Mouse (Mus musculus): Measurements from ENCODE around the gene Spata32. TPM values are rescaled to one million over a fixed set of nuclear protein-coding genes. Genes with fewer than 3 reads are reported as not detected.

The Spata32 gene
- polyA plus RNA-seq, 1 experiment from 2014 or later = 0.25 TPM

DNA sequence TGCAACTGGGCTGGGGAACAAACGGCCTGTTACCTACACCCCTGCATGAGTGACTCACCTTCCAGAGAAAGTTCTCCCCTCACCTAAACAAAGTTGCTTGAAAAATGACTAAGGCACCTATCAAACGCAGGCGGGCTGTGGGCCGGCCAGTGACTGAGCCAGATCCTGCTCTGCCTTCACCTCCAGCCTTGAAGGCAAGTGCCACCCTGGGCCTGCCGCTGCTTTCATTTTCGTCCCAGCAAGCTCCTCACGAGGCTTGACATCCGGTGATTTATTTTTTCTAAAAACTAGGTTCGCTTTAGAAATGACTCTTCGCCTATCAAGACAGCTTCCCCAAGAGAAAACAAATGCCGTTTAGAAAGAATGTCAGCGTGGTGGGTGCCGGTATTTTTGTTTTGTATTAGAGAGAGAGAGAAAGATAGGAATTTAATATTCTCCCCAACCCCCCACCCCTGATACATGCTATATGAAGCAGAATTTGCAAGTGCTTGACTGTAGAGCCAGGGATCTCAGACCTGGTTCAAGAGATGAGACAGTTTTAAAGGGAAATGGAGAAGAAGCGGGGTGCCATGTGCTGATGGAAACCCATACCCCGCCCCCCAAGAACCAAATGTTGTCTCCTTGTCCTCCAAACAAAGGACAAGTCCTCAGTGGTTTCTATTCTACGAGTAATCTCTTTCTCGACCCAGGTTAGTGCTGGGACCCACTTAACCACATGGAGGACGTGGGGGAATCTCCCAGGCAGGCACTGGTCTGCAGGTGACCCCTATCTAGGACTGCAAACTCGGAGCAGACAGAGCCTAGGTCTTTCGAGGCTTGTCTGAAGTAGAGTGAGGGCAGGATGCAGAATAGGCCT lies 44.4 kb upstream of the Spata32 start:
- peak overlapping the region; percentile 23; the same call in 1 of the 2 replicates for H3K9ac ChIP-seq (replicated peaks; ENCODE audit: low read length)
- H3K27ac ChIP-seq (replicated peaks; ENCODE audit: low read depth, low read length) = peak overlapping the region; percentile 45; the same call in 1 of the 2 replicates
- 0 out of 2 replicates have a peak overlapping the region, but pooled peaks have one; percentile 78 for H3K4me2 ChIP-seq (ENCODE audit: low read length)

GRCm38 (mm10) chr11:103261671-103262411 lies 43.6 kb upstream of the Spata32 start:
- H3K9ac ChIP-seq (replicated peaks; ENCODE audit: low read length) = no peak overlapping the region; the same call in 1 of the 2 replicates
- DNase-seq (no peak), ATAC-seq (ENCODE audit: low FRiP score, low TSS enrichment) (no peak)
- H3K9me3 ChIP-seq (ENCODE audit: control insufficient read depth, low read length) = no peaks in the 10 kb centered on the region
- no peaks in the 10 kb centered on the region for H3K36me3 ChIP-seq (ENCODE audit: control insufficient read depth, insufficient read depth, low read length)
- H3K4me2 ChIP-seq (ENCODE audit: low read length) = no peak overlapping the region
- peaks cover 33% of the 10 kb centered on the region for H3K4me1 ChIP-seq (ENCODE audit: control insufficient read depth, insufficient read depth, low read length)
- no peak overlapping the region for H3K4me3 ChIP-seq (replicated peaks; ENCODE audit: low read depth, low read length)
- no peaks in the 10 kb centered on the region for H3K27me3 ChIP-seq (ENCODE audit: control insufficient read depth, insufficient read depth, low read length)
- whole genome bisulfite sequencing = 89% methylated on average over 7 of the region's 7 CpGs
- H3K27ac ChIP-seq (replicated peaks; ENCODE audit: low read depth, low read length) = no peak overlapping the region

More for the DNA sequence above, 44.4 kb upstream of the Spata32 start:
- H3K36me3 ChIP-seq (ENCODE audit: control insufficient read depth, insufficient read depth, low read length) = no peaks in the 10 kb centered on the region
- ATAC-seq (ENCODE audit: low FRiP score, low TSS enrichment) (no peak), DNase-seq (no peak)
- peaks cover 33% of the 10 kb centered on the region for H3K4me1 ChIP-seq (ENCODE audit: control insufficient read depth, insufficient read depth, low read length)
- H3K9me3 ChIP-seq (ENCODE audit: control insufficient read depth, low read length) = no peaks in the 10 kb centered on the region
- H3K27me3 ChIP-seq (ENCODE audit: control insufficient read depth, insufficient read depth, low read length) = no peaks in the 10 kb centered on the region
- 71% methylated on average over 20 of the region's 20 CpGs for WGBS
- no peak overlapping the region for H3K4me3 ChIP-seq (replicated peaks; ENCODE audit: low read depth, low read length)

GRCm38 (mm10) chr11:103260515-103261192 lies 42.4 kb upstream of the Spata32 start:
- Histone ChIP-seq H3K4me1 (ENCODE audit: control insufficient read depth, insufficient read depth, low read length) (peaks cover 24% of the 10 kb centered on the region), H3K36me3 (ENCODE audit: control insufficient read depth, insufficient read depth, low read length) (no peaks in the 10 kb centered on the region), H3K27me3 (ENCODE audit: control insufficient read depth, insufficient read depth, low read length) (no peaks in the 10 kb centered on the region), H3K9ac (replicated peaks; ENCODE audit: low read length) (no peak overlapping the region), H3K9me3 (ENCODE audit: control insufficient read depth, low read length) (no peaks in the 10 kb centered on the region), H3K4me3 (replicated peaks; ENCODE audit: low read depth, low read length) (no peak overlapping the region), H3K4me2 (ENCODE audit: low read length) (no peak overlapping the region), H3K27ac (replicated peaks; ENCODE audit: low read depth, low read length) (no peak overlapping the region)
- WGBS = 93% methylated on average over 12 of the region's 12 CpGs
- DNase-seq (no peak), ATAC-seq (ENCODE audit: low FRiP score, low TSS enrichment) (no peak)

- ATAC-seq (ENCODE audit: low FRiP score, low TSS enrichment) (no peak), DNase-seq (no peak)
- peaks cover 24% of the 10 kb centered on the region for H3K4me1 ChIP-seq (ENCODE audit: control insufficient read depth, insufficient read depth, low read length)
- no peaks in the 10 kb centered on the region for H3K27me3 ChIP-seq (ENCODE audit: control insufficient read depth, insufficient read depth, low read length)
- no peak overlapping the region for H3K27ac ChIP-seq (replicated peaks; ENCODE audit: low read depth, low read length)
- WGBS = 96% methylated on average over 5 of the region's 5 CpGs
- H3K4me3 ChIP-seq (replicated peaks; ENCODE audit: low read depth, low read length) = no peak overlapping the region
- no peak overlapping the region for H3K4me2 ChIP-seq (ENCODE audit: low read length)
- H3K9ac ChIP-seq (replicated peaks; ENCODE audit: low read length) = no peak overlapping the region
- no peaks in the 10 kb centered on the region for H3K9me3 ChIP-seq (ENCODE audit: control insufficient read depth, low read length)
- H3K36me3 ChIP-seq (ENCODE audit: control insufficient read depth, insufficient read depth, low read length) = no peaks in the 10 kb centered on the region
Measured at GRCm38 (mm10) chr11:103260034-103260433, 41.8 kb upstream of the Spata32 start.

GRCm38 (mm10) chr11:103257938-103258481 lies 39.8 kb upstream of the Spata32 start:
- DNase-seq (no peak), ATAC-seq (ENCODE audit: low FRiP score, low TSS enrichment) (no peak)
- H3K27ac ChIP-seq (replicated peaks; ENCODE audit: low read depth, low read length) = no peak overlapping the region
- H3K4me3 ChIP-seq (replicated peaks; ENCODE audit: low read depth, low read length) = no peak overlapping the region
- no peaks in the 10 kb centered on the region for H3K9me3 ChIP-seq (ENCODE audit: control insufficient read depth, low read length)
- no peak overlapping the region for H3K9ac ChIP-seq (replicated peaks; ENCODE audit: low read length)
- no peaks in the 10 kb centered on the region for H3K36me3 ChIP-seq (ENCODE audit: control insufficient read depth, insufficient read depth, low read length)
- 98% methylated on average over 4 of the region's 4 CpGs for WGBS
- no peaks in the 10 kb centered on the region for H3K27me3 ChIP-seq (ENCODE audit: control insufficient read depth, insufficient read depth, low read length)
- H3K4me2 ChIP-seq (ENCODE audit: low read length) = no peak overlapping the region
- H3K4me1 ChIP-seq (ENCODE audit: control insufficient read depth, insufficient read depth, low read length) = peaks cover 5% of the 10 kb centered on the region

DNA sequence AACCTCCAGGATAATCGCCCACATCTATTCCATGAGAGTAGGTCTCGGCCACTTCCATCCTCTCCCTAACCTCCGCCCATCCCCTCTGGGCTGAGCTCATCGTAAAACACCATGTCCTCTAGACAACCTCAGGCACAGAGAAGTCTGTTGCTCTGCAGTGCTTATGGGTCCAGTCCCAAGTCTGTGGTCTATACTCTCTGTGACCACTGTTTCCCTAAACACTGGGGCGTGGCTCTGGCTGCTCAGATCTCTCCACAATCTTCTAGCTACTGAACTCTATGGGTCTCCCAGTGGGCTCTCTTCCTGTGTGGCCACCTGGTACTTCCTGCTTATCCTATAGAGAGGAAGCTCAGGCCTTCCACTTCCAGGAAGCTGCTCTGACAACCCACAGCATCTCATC lies 35.4 kb upstream of the Spata32 start:
- Histone ChIP-seq H3K4me2 (ENCODE audit: low read length) (no peak overlapping the region), H3K4me3 (replicated peaks; ENCODE audit: low read depth, low read length) (no peak overlapping the region), H3K9me3 (ENCODE audit: control insufficient read depth, low read length) (no peaks in the 10 kb centered on the region), H3K4me1 (ENCODE audit: control insufficient read depth, insufficient read depth, low read length) (no peaks in the 10 kb centered on the region), H3K36me3 (ENCODE audit: control insufficient read depth, insufficient read depth, low read length) (no peaks in the 10 kb centered on the region), H3K9ac (replicated peaks; ENCODE audit: low read length) (no peak overlapping the region), H3K27me3 (ENCODE audit: control insufficient read depth, insufficient read depth, low read length) (no peaks in the 10 kb centered on the region), H3K27ac (replicated peaks; ENCODE audit: low read depth, low read length) (no peak overlapping the region)
- WGBS = 93% methylated on average over 5 of the region's 5 CpGs
- ATAC-seq (ENCODE audit: low FRiP score, low TSS enrichment) = no peak
- no peak for DNase-seq

DNA sequence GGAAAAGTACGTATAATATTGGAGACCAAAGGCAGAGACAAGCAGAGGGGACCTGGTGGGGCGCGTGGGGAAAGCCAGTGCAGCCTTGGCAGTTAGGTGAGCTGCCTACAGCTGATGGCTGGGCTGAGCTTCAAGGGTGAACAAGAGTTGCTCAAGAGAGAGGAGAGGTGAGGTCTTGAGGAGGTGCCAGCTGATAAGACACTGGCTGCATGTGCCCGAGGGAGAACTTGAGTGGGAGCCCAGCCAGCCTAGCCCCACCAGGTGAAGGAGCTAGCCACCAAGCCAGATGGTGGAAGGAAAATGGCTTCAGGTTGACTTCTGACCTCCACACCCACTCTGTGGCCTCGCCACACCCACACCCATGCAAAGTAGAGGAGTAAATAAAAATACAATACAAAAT lies 34.1 kb upstream of the Spata32 start:
- H3K9me3 ChIP-seq (ENCODE audit: control insufficient read depth, low read length) = no peaks in the 10 kb centered on the region

GRCm38 (mm10) chr11:103250324-103250723 lies 32.1 kb upstream of the Spata32 start:
- H3K36me3 ChIP-seq (ENCODE audit: control insufficient read depth, insufficient read depth, low read length) = no peaks in the 10 kb centered on the region
- no peak overlapping the region for H3K4me2 ChIP-seq (ENCODE audit: low read length)
- H3K4me1 ChIP-seq (ENCODE audit: control insufficient read depth, insufficient read depth, low read length) = peaks cover 16% of the 10 kb centered on the region
- no peak overlapping the region for H3K9ac ChIP-seq (replicated peaks; ENCODE audit: low read length)
- no peak overlapping the region for H3K27ac ChIP-seq (replicated peaks; ENCODE audit: low read depth, low read length)
- DNase-seq (no peak), ATAC-seq (ENCODE audit: low FRiP score, low TSS enrichment) (no peak)
- no peaks in the 10 kb centered on the region for H3K9me3 ChIP-seq (ENCODE audit: control insufficient read depth, low read length)
- 95% methylated on average over 3 of the region's 3 CpGs for WGBS
- H3K4me3 ChIP-seq (replicated peaks; ENCODE audit: low read depth, low read length) = no peak overlapping the region
- H3K27me3 ChIP-seq (ENCODE audit: control insufficient read depth, insufficient read depth, low read length) = no peaks in the 10 kb centered on the region

More for the DNA sequence above, 34.1 kb upstream of the Spata32 start:
- Histone ChIP-seq H3K27ac (replicated peaks; ENCODE audit: low read depth, low read length) (no peak overlapping the region), H3K4me1 (ENCODE audit: control insufficient read depth, insufficient read depth, low read length) (0 out of 2 replicates have a peak, but pooled peaks cover 4% of the 10 kb centered on the region), H3K4me3 (replicated peaks; ENCODE audit: low read depth, low read length) (no peak overlapping the region), H3K36me3 (ENCODE audit: control insufficient read depth, insufficient read depth, low read length) (no peaks in the 10 kb centered on the region), H3K27me3 (ENCODE audit: control insufficient read depth, insufficient read depth, low read length) (no peaks in the 10 kb centered on the region), H3K9ac (replicated peaks; ENCODE audit: low read length) (no peak overlapping the region), H3K4me2 (ENCODE audit: low read length) (no peak overlapping the region)
- 96% methylated on average over 5 of the region's 5 CpGs for WGBS
- no peak for ATAC-seq (ENCODE audit: low FRiP score, low TSS enrichment)
- DNase-seq = no peak

Measured in midbrain, embryonic 14.5 days (tissue).